Mouse (Mus musculus) testis, postnatal 10 days (tissue): ENCODE measurements at regions not wholly inside any gene's neighbourhood (a gene's known extent, or its start where the extent isn't known, plus 50 kb on each side); places are given as distances from the start of the nearest gene placed in this dataset.

Experiments
- DNase-seq: peaks from one replicate; pipeline ENCODE4 v3.0.0; 2021; ENCODE audit warnings: low spot score

GRCm38 (mm10) chr5:90164434-90164833 is 59.4 kb downstream of the Cox18 start:
- no peak for DNase-seq

- no peak for DNase-seq
Observed at GRCm38 (mm10) chr5:90163033-90163859, 60.6 kb downstream of the Cox18 start.

GRCm38 (mm10) chr5:90160281-90160680 is 63.5 kb downstream of the Cox18 start:
- no peak for DNase-seq

- DNase-seq, result no peak
Observed at GRCm38 (mm10) chr5:90156522-90156921, 67.3 kb downstream of the Cox18 start.

GRCm38 (mm10) chr5:90149611-90150532 is 73.9 kb downstream of the Cox18 start:
- peak; percentile 47 for DNase-seq

- DNase-seq, result no peak
Observed at GRCm38 (mm10) chr5:90135971-90136370, 87.8 kb downstream of the Cox18 start.

- no peak for DNase-seq
Observed at GRCm38 (mm10) chr5:90107036-90107435, 116.8 kb downstream of the Cox18 start.

- DNase-seq, result no peak
Observed at GRCm38 (mm10) chr5:90104672-90105071, 119.1 kb downstream of the Cox18 start.

- no peak for DNase-seq
Observed at GRCm38 (mm10) chr5:90088541-90088940, 135.3 kb downstream of the Cox18 start.

- DNase-seq, result no peak
Observed at GRCm38 (mm10) chr5:90086491-90086890, 137.3 kb downstream of the Cox18 start.

GRCm38 (mm10) chr5:90077025-90077536 is 146.7 kb downstream of the Cox18 start:
- DNase-seq, result no peak

- DNase-seq, result no peak
Observed at GRCm38 (mm10) chr5:90075629-90076349, 148.0 kb downstream of the Cox18 start.

GRCm38 (mm10) chr5:90071806-90072205 is 152.0 kb downstream of the Cox18 start:
- DNase-seq, result no peak

GRCm38 (mm10) chr5:90068601-90069000 is 155.2 kb downstream of the Cox18 start:
- DNase-seq, result no peak

GRCm38 (mm10) chr5:90067817-90068216 is 156.0 kb downstream of the Cox18 start:
- DNase-seq, result no peak

- no peak for DNase-seq
Observed at GRCm38 (mm10) chr5:90065884-90066615, 157.8 kb downstream of the Cox18 start.

GRCm38 (mm10) chr5:90055686-90056085 is 168.1 kb downstream of the Cox18 start:
- DNase-seq, result no peak

- DNase-seq, result no peak
Observed at GRCm38 (mm10) chr5:90052516-90052915, 169.4 kb upstream of the Adamts3 start.

- no peak for DNase-seq
Observed at GRCm38 (mm10) chr5:90049856-90050255, 166.7 kb upstream of the Adamts3 start.

- DNase-seq, result no peak
Observed at GRCm38 (mm10) chr5:90042781-90043180, 159.6 kb upstream of the Adamts3 start.

GRCm38 (mm10) chr5:90033103-90033502 is 150.0 kb upstream of the Adamts3 start:
- DNase-seq, result no peak
